Mouse (Mus musculus): ENCODE results near the gene Cited4. TPM values are rescaled to one million over a fixed set of nuclear protein-coding genes. Genes with fewer than 3 reads are reported as not detected.

The Cited4 gene
- not detected for polyA plus RNA-seq (2014; fragmentation: Illumina TruSeq; extraction: RNeasy Lipid Tissue Mini Kit (QIAGEN cat#74804))

GRCm38 (mm10) chr4:120666358-120667024, at the start of gene Cited4:
Gene Cited4, plus strand, starts transcription at chr4:120666572.

Other genes starting within 250 kb of the Cited4 start
- gene Slfnl1, start 134.3 kb upstream of the Cited4 start, polyA plus RNA-seq (2014; fragmentation: Illumina TruSeq; extraction: RNeasy Lipid Tissue Mini Kit (QIAGEN cat#74804)), result not detected
- gene Ctps, start 96.3 kb upstream of the Cited4 start, polyA plus RNA-seq (2014; fragmentation: Illumina TruSeq; extraction: RNeasy Lipid Tissue Mini Kit (QIAGEN cat#74804)), result 63.4 TPM
- not detected for gene Gm8439, start 77.8 kb upstream of the Cited4 start, polyA plus RNA-seq (2014; fragmentation: Illumina TruSeq; extraction: RNeasy Lipid Tissue Mini Kit (QIAGEN cat#74804))
- gene Kcnq4, start 82.0 kb downstream of the Cited4 start, polyA plus RNA-seq (2014; fragmentation: Illumina TruSeq; extraction: RNeasy Lipid Tissue Mini Kit (QIAGEN cat#74804)), result not detected
- 28.4 TPM for gene Nfyc, start 165.0 kb downstream of the Cited4 start, polyA plus RNA-seq (2014; fragmentation: Illumina TruSeq; extraction: RNeasy Lipid Tissue Mini Kit (QIAGEN cat#74804))
- gene Rims3, start 188.2 kb downstream of the Cited4 start, polyA plus RNA-seq (2014; fragmentation: Illumina TruSeq; extraction: RNeasy Lipid Tissue Mini Kit (QIAGEN cat#74804)), result 0.54 TPM